Mouse (Mus musculus) thymus, postnatal 25 days (tissue): ENCODE results near the gene Nsun5.

Experiments
- DNase-seq: peaks from one replicate; pipeline ENCODE4 v3.0.0; 2022

Gene Nsun5

DNA sequence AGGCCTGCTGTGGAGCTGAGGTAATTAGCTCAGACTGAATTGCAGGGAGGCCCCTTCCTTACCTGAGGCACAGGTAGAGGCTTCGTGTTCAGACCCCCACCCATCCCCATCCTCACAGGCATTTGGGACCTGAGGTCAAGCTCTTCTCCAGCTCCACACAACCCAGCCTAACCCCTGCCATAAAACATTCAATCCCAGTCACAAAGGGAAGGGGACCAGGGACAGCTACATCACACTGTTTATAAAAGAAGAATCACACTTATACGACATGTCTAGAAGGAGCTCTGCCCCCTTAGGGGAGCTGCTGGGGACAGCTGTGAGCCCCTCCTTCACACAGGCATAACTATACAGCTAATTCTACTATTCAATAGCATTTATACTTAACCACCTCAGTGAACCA lies 6.6 kb downstream of the Nsun5 start:
- no peak for DNase-seq

- DNase-seq: no peak
Measured at GRCm38 (mm10) chr5:135380681-135381080, 10.9 kb downstream of the Nsun5 start.

GRCm38 (mm10) chr5:135381356-135381925 lies 11.7 kb downstream of the Nsun5 start:
- DNase-seq: no peak

DNA sequence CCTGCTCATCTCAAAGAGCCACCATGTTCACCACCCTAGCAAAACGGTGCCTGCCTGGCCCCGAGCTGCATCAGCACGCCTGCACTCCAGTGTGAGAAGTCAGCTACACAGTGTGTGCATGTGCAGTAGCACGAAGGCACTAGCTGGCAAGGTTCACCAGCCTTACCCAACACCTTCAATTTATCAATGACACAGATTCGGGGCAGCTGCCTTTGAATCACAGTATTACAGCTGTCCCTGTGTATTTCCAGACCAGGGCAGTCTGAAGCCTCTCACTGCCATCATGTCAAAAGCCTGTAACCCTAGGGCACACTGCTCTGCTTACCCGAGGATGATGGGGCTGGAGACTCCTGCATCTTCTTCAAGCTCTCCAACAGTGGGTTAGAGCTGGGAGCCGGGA lies 13.0 kb downstream of the Nsun5 start:
- DNase-seq: no peak

DNA sequence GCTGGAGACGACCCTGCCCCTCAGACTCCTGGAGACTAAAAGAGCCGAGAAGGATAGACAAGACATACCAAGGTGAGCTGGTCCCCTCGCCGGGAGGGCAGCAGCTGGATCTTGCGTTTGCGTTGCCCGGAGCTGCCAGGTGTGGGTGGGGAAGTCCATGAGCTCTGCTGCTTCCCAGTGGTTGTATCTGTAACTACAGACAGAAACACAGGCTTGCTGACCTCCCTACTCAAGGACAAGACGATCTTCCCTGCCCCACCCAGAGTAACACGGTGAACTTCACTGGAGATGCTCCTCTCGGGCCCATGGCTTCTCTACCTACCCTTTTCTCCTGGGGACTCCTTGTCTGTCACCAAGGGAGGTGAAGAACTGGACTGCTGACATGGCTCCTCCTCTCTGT lies 14.0 kb downstream of the Nsun5 start:
- no peak for DNase-seq

DNA sequence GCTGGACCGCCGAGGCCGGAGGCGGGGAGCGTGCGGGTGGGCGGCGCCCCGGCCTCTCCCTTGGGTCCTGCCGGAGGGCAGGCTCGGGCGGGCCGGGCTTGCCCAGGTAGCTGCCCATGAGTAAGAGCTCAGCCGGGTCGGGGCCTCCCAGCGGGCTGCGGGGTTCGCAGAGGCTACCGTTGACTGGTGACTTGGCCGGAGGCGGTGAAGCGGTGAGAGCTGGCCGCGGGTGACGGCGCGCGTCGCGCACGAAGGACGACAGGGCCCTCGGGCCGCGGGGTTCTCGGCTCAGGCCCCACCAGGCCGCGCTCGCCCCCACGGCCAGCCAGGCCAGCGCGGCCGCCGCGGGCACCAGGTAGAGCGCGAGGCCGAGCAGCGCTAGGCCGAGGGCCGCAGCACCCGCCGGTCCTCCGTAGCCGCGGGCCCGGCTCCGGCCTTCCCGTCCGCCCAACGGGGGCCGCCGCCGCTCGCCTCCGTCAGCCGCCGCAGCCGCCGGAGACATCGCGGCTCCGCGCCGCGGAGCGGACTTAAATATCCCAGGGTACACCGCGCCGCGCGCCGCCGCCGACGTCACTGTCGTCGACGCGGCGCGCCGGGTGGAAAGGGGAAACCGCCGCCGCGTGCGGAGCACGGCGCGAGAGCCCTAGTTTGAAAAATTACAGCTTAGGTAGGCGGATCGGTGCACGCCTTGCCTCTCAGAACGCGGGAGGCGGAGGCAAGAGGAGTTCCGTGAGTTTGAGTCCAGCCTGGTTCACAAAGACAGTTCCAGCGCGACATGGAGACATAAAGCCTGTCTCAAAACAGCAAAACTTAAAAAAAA lies 24.5 kb downstream of the Nsun5 start, which contains the start of gene Pom121:
TSS of gene Pom121 (minus strand) at position 543 of the 820 bp plus-strand sequence.
- peak; percentile 83 for DNase-seq

- peak; percentile 41 for DNase-seq
Measured at GRCm38 (mm10) chr5:135395826-135396225, 26.1 kb downstream of the Nsun5 start.

DNA sequence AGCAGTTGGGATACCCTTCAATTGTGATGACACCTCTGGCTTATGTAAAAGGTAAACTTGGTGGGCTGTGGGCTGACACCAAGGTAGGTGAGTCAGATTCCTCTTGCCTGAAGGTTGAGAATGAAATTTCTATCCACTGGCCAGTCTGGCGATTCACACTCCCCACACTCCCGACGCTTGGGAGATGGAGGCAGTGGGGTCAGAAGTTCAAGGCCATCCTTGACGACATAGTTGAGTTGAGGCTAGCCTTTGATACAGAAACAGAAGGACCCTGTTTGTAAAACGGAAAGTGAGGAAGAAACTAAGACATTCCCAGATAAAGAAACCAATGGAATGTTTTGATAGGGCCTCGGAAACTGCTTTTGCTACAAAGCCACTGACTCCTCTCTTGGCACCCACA lies 29.6 kb downstream of the Nsun5 start:
- DNase-seq: no peak

DNA sequence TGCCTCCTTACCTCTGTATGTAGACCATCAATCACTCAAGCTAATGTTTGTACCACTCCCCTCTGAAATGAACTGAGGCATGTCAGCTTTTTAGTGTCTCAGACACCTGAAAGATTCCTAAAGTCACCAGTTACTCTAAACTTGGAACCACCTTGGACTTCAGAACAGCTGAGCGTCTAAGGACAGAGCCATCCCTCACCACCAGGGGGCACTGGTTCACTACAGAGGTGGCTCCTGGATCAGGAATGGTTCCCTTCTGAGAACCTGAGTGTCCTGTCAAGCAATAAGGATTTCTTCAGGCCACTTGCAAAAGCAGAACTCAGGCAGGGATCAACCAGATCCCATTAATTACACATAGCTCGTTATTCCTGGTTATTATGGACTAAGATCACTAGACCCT lies 30.5 kb downstream of the Nsun5 start:
- DNase-seq: peak; percentile 77

GRCm38 (mm10) chr5:135404623-135405022 lies 34.9 kb downstream of the Nsun5 start:
- DNase-seq: no peak

DNA sequence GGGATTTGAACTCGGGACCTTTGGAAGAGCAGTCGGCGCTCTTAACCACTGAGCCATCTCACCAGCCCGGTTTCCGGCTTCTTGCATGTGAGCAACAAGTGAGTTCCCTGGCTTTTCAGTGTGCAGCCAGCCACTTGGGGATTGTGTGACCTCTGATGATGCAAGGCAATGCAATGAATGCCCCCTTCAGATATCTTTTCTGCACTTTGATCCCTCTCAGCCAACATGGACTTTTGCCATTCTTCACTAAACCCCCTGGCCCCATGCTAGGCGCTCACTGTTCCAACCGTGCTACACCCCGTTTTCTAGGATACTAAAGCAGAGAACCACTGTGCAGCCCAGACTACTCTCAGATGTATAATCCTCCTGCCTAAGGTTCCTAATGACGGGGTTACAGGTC lies 35.7 kb downstream of the Nsun5 start:
- DNase-seq: no peak

- DNase-seq: peak; percentile 16
Measured at GRCm38 (mm10) chr5:135408114-135408513, 38.4 kb downstream of the Nsun5 start.

GRCm38 (mm10) chr5:135410266-135410665 lies 40.5 kb downstream of the Nsun5 start:
- DNase-seq: no peak
